Mouse (Mus musculus) midbrain, embryonic 12.5 days (tissue): ENCODE results near the gene Cbln3. TPM values are rescaled to one million over a fixed set of nuclear protein-coding genes. Genes with fewer than 3 reads are reported as not detected.

ENCODE experiments used
- ATAC-seq: fragments of 200-750 bp; cut with Nextera tagmentation; 2 replicates; pipeline ENCODE4 v1.8.0; 2017; ENCODE audit warnings: low read depth, moderate TSS enrichment, moderate library complexity; ENCODE audit not compliant: low FRiP score
- H3K27ac ChIP-seq: fragments of 300-500 bp; sonication (generic); replicated peaks from 2 replicates; pipeline ENCODE4 v1.5.1; 2016; ENCODE audit warnings: mild to moderate bottlenecking
- H3K27me3 ChIP-seq: fragments of 300-500 bp; sonication (generic); 2 replicates; pipeline ENCODE4 v1.6.1; 2016; ENCODE audit warnings: mild to moderate bottlenecking
- H3K36me3 ChIP-seq: fragments of 300-500 bp; sonication (generic); 2 replicates; pipeline ENCODE4 v1.6.1; 2016
- H3K4me1 ChIP-seq: fragments of 300-500 bp; sonication (generic); 2 replicates; pipeline ENCODE4 v1.6.1; 2016
- H3K4me2 ChIP-seq: fragments of 300-500 bp; sonication (generic); replicated peaks from 2 replicates; pipeline ENCODE4 v1.6.1; 2016; ENCODE audit warnings: mild to moderate bottlenecking, moderate library complexity
- H3K4me3 ChIP-seq: fragments of 300-500 bp; sonication (generic); 2 replicates; pipeline ENCODE4 v1.5.1; 2016; ENCODE audit warnings: mild to moderate bottlenecking
- H3K9ac ChIP-seq: fragments of 300-500 bp; sonication (generic); replicated peaks from 2 replicates; pipeline ENCODE4 v1.6.1; 2016; ENCODE audit warnings: mild to moderate bottlenecking, moderate library complexity
- H3K9me3 ChIP-seq: fragments of 300-500 bp; sonication (generic); 2 replicates; pipeline ENCODE4 v1.6.1; 2016; ENCODE audit warnings: mild to moderate bottlenecking
- WGBS: fragments of 180-500 bp; shearing (Covaris S2); methylation state at CpG from one replicate; pipeline ENCODE4 v1.1.7; 2016; 5-methylcytosine and 5-hydroxymethylcytosine counted together
- polyA plus RNA-seq: library from polyadenylated mRNA; unstranded; fragments of >200 nt; fragmentation: Nextera tagmentation; extraction: Ambion mirVana; gene quantifications from 2 replicates; pipeline ENCODE4 v1.2.1, GENCODE M21; 2016

Cbln3 gene
- polyA plus RNA-seq: 0.12 and 0.15 TPM in 2 replicates

GRCm38 (mm10) chr14:55884166-55884565, at the start of gene Cbln3:
TSS of gene Cbln3 (minus strand) at chr14:55884392.
- H3K4me2 ChIP-seq: peak within 1 kb of the TSS; percentile 82
- peak within 1 kb of the TSS; percentile 81 for H3K27ac ChIP-seq
- peaks cover 27% of the 10 kb centered on the region for H3K4me1 ChIP-seq
- H3K9me3 ChIP-seq: no peaks in the 10 kb centered on the region
- peak; percentile 47 for ATAC-seq
- peaks cover 29% of the 10 kb centered on the region for H3K36me3 ChIP-seq
- peaks cover 8% of the 10 kb centered on the region for H3K27me3 ChIP-seq
- peak within 1 kb of the TSS; percentile 90 for H3K4me3 ChIP-seq
- WGBS: 34% methylated on average over 4 of the region's 4 CpGs
- peak within 1 kb of the TSS; percentile 86 for H3K9ac ChIP-seq

- Histone ChIP-seq H3K9ac (no peak overlapping the region), H3K4me1 (no peaks in the 10 kb centered on the region), H3K27ac (no peak overlapping the region), H3K36me3 (no peaks in the 10 kb centered on the region), H3K4me3 (no peak overlapping the region), H3K4me2 (no peak overlapping the region), H3K27me3 (no peaks in the 10 kb centered on the region), H3K9me3 (no peaks in the 10 kb centered on the region)
- ATAC-seq: no peak
- 66% methylated on average over 7 of the region's 7 CpGs for WGBS
These were observed 49.4 kb upstream of the Cbln3 start for GRCm38 (mm10) chr14:55933586-55933985.

GRCm38 (mm10) chr14:55929263-55929997, 45.2 kb upstream of the Cbln3 start:
- no peak overlapping the region for H3K4me3 ChIP-seq
- H3K9me3 ChIP-seq: no peaks in the 10 kb centered on the region
- no peaks in the 10 kb centered on the region for H3K4me1 ChIP-seq
- H3K36me3 ChIP-seq: no peaks in the 10 kb centered on the region
- no peak overlapping the region for H3K9ac ChIP-seq
- H3K4me2 ChIP-seq: no peak overlapping the region
- WGBS: 81% methylated on average over 12 of the region's 12 CpGs
- H3K27ac ChIP-seq: no peak overlapping the region
- ATAC-seq: no peak
- H3K27me3 ChIP-seq: no peaks in the 10 kb centered on the region

- Histone ChIP-seq H3K9ac (no peak overlapping the region), H3K27ac (no peak overlapping the region), H3K27me3 (no peaks in the 10 kb centered on the region), H3K36me3 (no peaks in the 10 kb centered on the region), H3K9me3 (no peaks in the 10 kb centered on the region), H3K4me3 (no peak overlapping the region), H3K4me1 (no peaks in the 10 kb centered on the region), H3K4me2 (no peak overlapping the region)
- ATAC-seq: no peak
- WGBS: 94% methylated on average over 4 of the region's 4 CpGs
These were observed 42.7 kb upstream of the Cbln3 start for GRCm38 (mm10) chr14:55926847-55927246.

GRCm38 (mm10) chr14:55922475-55923232, 38.5 kb upstream of the Cbln3 start:
- Histone ChIP-seq H3K27me3 (peaks cover 6% of the 10 kb centered on the region), H3K4me1 (no peaks in the 10 kb centered on the region), H3K4me2 (no peak overlapping the region), H3K36me3 (no peaks in the 10 kb centered on the region), H3K4me3 (no peak overlapping the region), H3K9ac (no peak overlapping the region), H3K27ac (no peak overlapping the region), H3K9me3 (no peaks in the 10 kb centered on the region)
- 85% methylated on average over 7 of the region's 7 CpGs for WGBS
- ATAC-seq: no peak

GRCm38 (mm10) chr14:55918240-55919082, 34.3 kb upstream of the Cbln3 start:
- H3K9me3 ChIP-seq: no peaks in the 10 kb centered on the region
- WGBS: 40% methylated on average over 14 of the region's 14 CpGs
- ATAC-seq: peak; percentile 72; the same call in 1 of the 2 replicates
- H3K4me1 ChIP-seq: no peaks in the 10 kb centered on the region
- H3K27me3 ChIP-seq: peaks cover 6% of the 10 kb centered on the region
- H3K9ac ChIP-seq: no peak overlapping the region
- H3K27ac ChIP-seq: no peak overlapping the region
- H3K4me2 ChIP-seq: 0 out of 2 replicates have a peak overlapping the region, but pooled peaks have one; percentile 27
- H3K36me3 ChIP-seq: no peaks in the 10 kb centered on the region
- H3K4me3 ChIP-seq: no peak overlapping the region

- no peaks in the 10 kb centered on the region for H3K36me3 ChIP-seq
- WGBS: 64% methylated on average over 4 of the region's 4 CpGs
- H3K4me1 ChIP-seq: no peaks in the 10 kb centered on the region
- no peak overlapping the region for H3K9ac ChIP-seq
- H3K9me3 ChIP-seq: no peaks in the 10 kb centered on the region
- H3K27ac ChIP-seq: no peak overlapping the region
- ATAC-seq: no peak
- no peak overlapping the region for H3K4me2 ChIP-seq
- H3K27me3 ChIP-seq: no peaks in the 10 kb centered on the region
- H3K4me3 ChIP-seq: no peak overlapping the region
These were observed 29.2 kb upstream of the Cbln3 start for GRCm38 (mm10) chr14:55913406-55913805.

- WGBS: 38% methylated on average over 1 of the region's 1 CpGs
These were observed 21.3 kb upstream of the Cbln3 start for GRCm38 (mm10) chr14:55905518-55905917.

GRCm38 (mm10) chr14:55900414-55900755, 16.2 kb upstream of the Cbln3 start:
- WGBS: 11% methylated on average over 12 of the region's 12 CpGs

More at GRCm38 (mm10) chr14:55905518-55905917, 21.3 kb upstream of the Cbln3 start:
- no peaks in the 10 kb centered on the region for H3K9me3 ChIP-seq
- peaks cover 4% of the 10 kb centered on the region for H3K4me1 ChIP-seq
- H3K27ac ChIP-seq: no peak overlapping the region
- H3K4me3 ChIP-seq: no peak overlapping the region
- H3K27me3 ChIP-seq: no peaks in the 10 kb centered on the region
- no peak for ATAC-seq
- H3K9ac ChIP-seq: no peak overlapping the region
- no peak overlapping the region for H3K4me2 ChIP-seq
- H3K36me3 ChIP-seq: no peaks in the 10 kb centered on the region

GRCm38 (mm10) chr14:55899701-55900413, 15.7 kb upstream of the Cbln3 start, which contains the start of gene Sdr39u1:
TSS of gene Sdr39u1 (minus strand) at chr14:55900293.
- Histone ChIP-seq H3K36me3 (peaks cover 28% of the 10 kb centered on the region), H3K27me3 (no peaks in the 10 kb centered on the region), H3K4me3 (peak within 1 kb of the TSS; percentile 46), H3K4me2 (peak within 1 kb of the TSS; percentile 74), H3K9me3 (no peaks in the 10 kb centered on the region), H3K9ac (peak within 1 kb of the TSS; percentile 65), H3K27ac (0 out of 2 replicates have a peak within 1 kb of the TSS, but pooled peaks have one; percentile 31), H3K4me1 (peaks cover 13% of the 10 kb centered on the region)
- WGBS: 5% methylated on average over 39 of the region's 39 CpGs
- peak; percentile 91 for ATAC-seq

More at GRCm38 (mm10) chr14:55900414-55900755, 16.2 kb upstream of the Cbln3 start:
- H3K27ac ChIP-seq: no peak overlapping the region
- ATAC-seq: no peak; the same call in 1 of the 2 replicates
- peak overlapping the region; percentile 74 for H3K4me2 ChIP-seq
- peaks cover 22% of the 10 kb centered on the region for H3K36me3 ChIP-seq
- peak overlapping the region; percentile 46 for H3K4me3 ChIP-seq
- H3K9ac ChIP-seq: peak overlapping the region; percentile 65
- H3K27me3 ChIP-seq: no peaks in the 10 kb centered on the region
- H3K4me1 ChIP-seq: peaks cover 13% of the 10 kb centered on the region
- H3K9me3 ChIP-seq: no peaks in the 10 kb centered on the region

- no peaks in the 10 kb centered on the region for H3K27me3 ChIP-seq
- H3K4me3 ChIP-seq: no peak overlapping the region
- H3K4me2 ChIP-seq: no peak overlapping the region
- H3K27ac ChIP-seq: no peak overlapping the region
- no peak overlapping the region for H3K9ac ChIP-seq
- H3K36me3 ChIP-seq: peaks cover 37% of the 10 kb centered on the region
- peaks cover 13% of the 10 kb centered on the region for H3K4me1 ChIP-seq
- no peak for ATAC-seq
- H3K9me3 ChIP-seq: no peaks in the 10 kb centered on the region
- WGBS: 92% methylated on average over 7 of the region's 7 CpGs
These were observed 14.8 kb upstream of the Cbln3 start for GRCm38 (mm10) chr14:55898947-55899346.
